Mouse (Mus musculus) brain, embryonic 14.5 days (tissue): ENCODE data around the gene Bcas3.

Experiments used
- CTCF ChIP-seq: fragments of 200-500 bp; IDR thresholded peaks from 2 replicates; pipeline ENCODE4 v1.5.1; 2012; ENCODE audit warnings: inconsistent platforms, mild to moderate bottlenecking, moderate library complexity, borderline replicate concordance; ENCODE audit not compliant: insufficient read depth, insufficient read length; ENCODE audit errors: extremely low read depth
- POLR2A ChIP-seq: fragments of 200-500 bp; IDR thresholded peaks from 2 replicates; pipeline ENCODE4 v1.6.1; 2012; ENCODE audit warnings: mild to moderate bottlenecking, inconsistent platforms, borderline replicate concordance; ENCODE audit not compliant: poor library complexity, insufficient read depth, insufficient read length, severe bottlenecking; ENCODE audit errors: extremely low read depth

- no peak for TF ChIP-seq POLR2A
- TF ChIP-seq CTCF = no peak
Observed at GRCm38 (mm10) chr11:85823794-85824193, 470.8 kb downstream of the Bcas3 start.
